Mouse (Mus musculus) embryonic facial prominence, embryonic 11.5 days (tissue): ENCODE measurements around the gene Fan1. TPM values are rescaled to one million over a fixed set of nuclear protein-coding genes. Genes with fewer than 3 reads are reported as not detected.
A peak's percentile ranks its signal among the peaks of the same experiment; 100 is the strongest.

Source experiments
- ATAC-seq: fragments of 200-750 bp; cut with Nextera tagmentation; replicated peaks from 2 replicates; pipeline ENCODE4 v1.8.0; 2017; ENCODE audit warnings: low read depth; ENCODE audit not compliant: insufficient number of reproducible peaks, low FRiP score, low TSS enrichment
- DNase-seq: peaks from one replicate; pipeline ENCODE4 v3.0.0-alpha.2; 2015; ENCODE audit warnings: low spot score
- H3K27ac ChIP-seq: fragments of 300-500 bp; sonication (generic); replicated peaks from 2 replicates; pipeline ENCODE4 v1.5.1; 2014; ENCODE audit warnings: mild to moderate bottlenecking, low read depth, low read length, control low read depth
- H3K27me3 ChIP-seq: fragments of 300-500 bp; sonication (generic); 2 replicates; pipeline ENCODE4 v1.6.1; 2014; ENCODE audit warnings: mild to moderate bottlenecking, low read length, moderate library complexity, mixed read lengths; ENCODE audit not compliant: control insufficient read depth, insufficient read depth
- H3K36me3 ChIP-seq: fragments of 300-500 bp; sonication (generic); replicated peaks from 2 replicates; pipeline ENCODE4 v1.6.1; 2014; ENCODE audit warnings: low read depth, mild to moderate bottlenecking, low read length, moderate library complexity, mixed read lengths; ENCODE audit not compliant: control insufficient read depth, insufficient read depth
- H3K4me1 ChIP-seq: fragments of 300-500 bp; sonication (generic); 2 replicates; pipeline ENCODE4 v1.6.1; 2014; ENCODE audit warnings: low read length, mixed read lengths; ENCODE audit not compliant: control insufficient read depth, insufficient read depth
- H3K4me2 ChIP-seq: fragments of 300-500 bp; sonication (generic); 2 replicates; pipeline ENCODE4 v1.6.1; 2014; ENCODE audit warnings: low read depth, mild to moderate bottlenecking, control low read depth, low read length, moderate library complexity
- H3K4me3 ChIP-seq: fragments of 300-500 bp; sonication (generic); 2 replicates; pipeline ENCODE4 v1.5.1; 2014; ENCODE audit warnings: low read depth, low read length, control low read depth
- H3K9ac ChIP-seq: fragments of 300-500 bp; sonication (generic); replicated peaks from 2 replicates; pipeline ENCODE4 v1.6.1; 2014; ENCODE audit warnings: mild to moderate bottlenecking, control low read depth, low read length
- H3K9me3 ChIP-seq: fragments of 300-500 bp; sonication (generic); replicated peaks from 2 replicates; pipeline ENCODE4 v1.6.1; 2016; ENCODE audit warnings: mild to moderate bottlenecking, low read length, inconsistent platforms, mixed read lengths; ENCODE audit not compliant: control insufficient read depth
- WGBS: fragments of 180-500 bp; shearing (Covaris S2); extraction: QIAGEN DNeasy Blood & Tissue Kit; methylation state at CpG from one replicate; pipeline ENCODE4 v1.1.7; 2014; 5-methylcytosine and 5-hydroxymethylcytosine counted together
- polyA plus RNA-seq: library from polyadenylated mRNA; unstranded; fragments of >200 nt; fragmentation: Nextera tagmentation; extraction: Ambion mirVana; gene quantifications from 2 replicates; pipeline ENCODE4 v1.2.1, GENCODE M21; 2014

The Fan1 gene
- polyA plus RNA-seq, 1 experiment from 2014 or later: 6.4 TPM

- 16% methylated on average over 18 of the region's 18 CpGs for WGBS
- Histone ChIP-seq H3K4me1 (no peaks in the 10 kb centered on the region), H3K27ac (peak overlapping the region; percentile 80), H3K4me3 (peak overlapping the region; percentile 56), H3K9me3 (no peaks in the 10 kb centered on the region), H3K27me3 (no peaks in the 10 kb centered on the region), H3K4me2 (peak overlapping the region; percentile 61), H3K9ac (peak overlapping the region; percentile 85), H3K36me3 (peaks cover 3% of the 10 kb centered on the region)
- ATAC-seq (peak; percentile 47; the same call in 1 of the 2 replicates), DNase-seq (no peak)
Measured at GRCm38 (mm10) chr7:64373147-64373829, 607 bp downstream of the Fan1 start.

- DNase-seq (no peak), ATAC-seq (no peak)
- Histone ChIP-seq H3K4me1 (no peaks in the 10 kb centered on the region), H3K9ac (no peak overlapping the region), H3K4me3 (no peak overlapping the region), H3K27ac (no peak overlapping the region), H3K27me3 (no peaks in the 10 kb centered on the region), H3K36me3 (no peaks in the 10 kb centered on the region; the same call in 1 of the 2 replicates), H3K4me2 (no peak overlapping the region), H3K9me3 (no peaks in the 10 kb centered on the region)
- 92% methylated on average over 23 of the region's 23 CpGs for WGBS
Measured at GRCm38 (mm10) chr7:64371940-64372878, 1.7 kb downstream of the Fan1 start.

DNA sequence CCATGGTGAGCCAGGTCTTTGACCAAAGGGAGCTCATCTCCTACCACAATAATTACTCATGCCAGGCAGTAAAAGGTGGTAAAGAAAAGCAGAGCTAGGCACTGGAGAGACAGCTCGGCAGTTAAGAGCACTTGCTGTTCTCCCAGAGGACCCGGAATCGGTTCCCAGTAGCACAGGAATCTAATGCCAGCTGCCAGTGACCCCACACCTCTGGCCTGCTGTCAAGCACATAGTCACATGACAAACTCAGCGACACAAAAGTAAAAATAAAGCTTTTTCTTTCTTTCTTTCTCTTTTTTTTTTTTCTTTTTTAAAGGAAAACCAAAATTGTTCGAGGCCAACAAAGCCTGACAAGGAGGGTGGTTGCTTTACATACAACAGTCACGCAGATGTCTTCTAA, 4.1 kb downstream of the Fan1 start:
- Histone ChIP-seq H3K27me3 (no peaks in the 10 kb centered on the region), H3K9ac (no peak overlapping the region), H3K4me3 (no peak overlapping the region), H3K27ac (no peak overlapping the region), H3K4me2 (no peak overlapping the region), H3K4me1 (no peaks in the 10 kb centered on the region), H3K9me3 (no peaks in the 10 kb centered on the region), H3K36me3 (no peaks in the 10 kb centered on the region)
- DNase-seq: no peak
- ATAC-seq: no peak
- WGBS: 88% methylated on average over 6 of the region's 6 CpGs

- Histone ChIP-seq H3K27ac (no peak overlapping the region), H3K36me3 (no peaks in the 10 kb centered on the region; the same call in 1 of the 2 replicates)
- 92% methylated on average over 5 of the region's 5 CpGs for WGBS
Measured at GRCm38 (mm10) chr7:64365863-64366262, 8.0 kb downstream of the Fan1 start.

DNA sequence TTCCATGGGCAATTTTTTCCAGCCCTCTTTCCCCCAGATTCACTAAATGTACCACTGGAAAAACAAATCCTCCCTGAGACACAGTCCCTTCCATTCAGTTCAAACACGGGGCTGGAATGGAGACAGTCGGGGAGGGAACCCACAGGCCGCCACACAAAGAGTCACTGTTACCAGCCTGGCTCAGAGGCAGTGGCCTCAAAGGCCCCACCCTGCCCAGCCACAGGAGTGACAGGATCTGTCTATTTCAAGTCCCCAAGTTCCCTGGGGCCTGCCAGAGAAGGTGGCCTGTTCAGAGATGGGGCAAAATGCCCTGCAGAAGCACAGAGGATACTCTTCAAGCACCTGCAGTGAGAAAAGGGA, 13.3 kb downstream of the Fan1 start:
- H3K27ac ChIP-seq: no peak overlapping the region
- ATAC-seq (no peak), DNase-seq (no peak)
- no peak overlapping the region for H3K4me2 ChIP-seq
- no peaks in the 10 kb centered on the region for H3K27me3 ChIP-seq
- no peaks in the 10 kb centered on the region; the same call in none of the 2 replicates for H3K36me3 ChIP-seq
- no peak overlapping the region for H3K4me3 ChIP-seq
- no peaks in the 10 kb centered on the region; the same call in 1 of the 2 replicates for H3K4me1 ChIP-seq
- no peak overlapping the region for H3K9ac ChIP-seq
- 40% methylated on average over 3 of the region's 3 CpGs for WGBS
- no peaks in the 10 kb centered on the region for H3K9me3 ChIP-seq

More at GRCm38 (mm10) chr7:64365863-64366262, 8.0 kb downstream of the Fan1 start:
- no peaks in the 10 kb centered on the region for H3K27me3 ChIP-seq
- H3K4me1 ChIP-seq: no peaks in the 10 kb centered on the region
- no peaks in the 10 kb centered on the region for H3K9me3 ChIP-seq
- H3K4me2 ChIP-seq: no peak overlapping the region
- ATAC-seq (no peak), DNase-seq (no peak)
- no peak overlapping the region for H3K4me3 ChIP-seq
- H3K9ac ChIP-seq: no peak overlapping the region

DNA sequence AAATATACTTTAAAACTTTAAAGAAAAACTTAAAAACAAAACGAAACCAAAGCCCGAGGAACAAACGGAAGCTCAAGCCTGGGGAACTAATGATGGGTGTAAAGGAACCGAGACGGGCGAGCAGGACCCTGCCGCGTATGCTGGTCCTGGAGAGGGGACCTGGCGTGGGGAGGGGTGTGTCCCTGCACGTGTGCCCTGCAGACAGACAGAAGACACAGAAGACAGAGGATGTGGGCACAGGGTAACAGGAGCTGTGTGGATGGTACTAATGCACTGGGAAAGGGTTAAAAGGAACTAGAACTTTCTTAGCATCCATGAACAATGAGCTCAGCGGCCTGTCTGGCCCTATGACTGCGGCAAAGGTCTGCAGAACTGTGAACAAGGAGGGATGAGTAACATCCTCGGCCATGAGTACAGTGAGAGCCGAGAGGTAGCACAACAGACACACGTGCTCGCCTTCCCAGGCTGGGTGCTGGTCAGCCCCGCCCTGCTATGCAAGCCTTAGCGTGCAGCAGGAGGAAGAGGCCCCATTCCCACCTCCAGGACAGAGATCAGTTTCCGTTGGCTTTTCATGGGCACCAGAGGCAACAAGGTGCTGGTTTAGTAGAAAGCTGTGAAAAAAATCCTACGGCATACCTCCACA, 13.8 kb downstream of the Fan1 start:
- Histone ChIP-seq H3K4me1 (no peaks in the 10 kb centered on the region; the same call in 1 of the 2 replicates), H3K27ac (no peak overlapping the region), H3K4me3 (no peak overlapping the region), H3K9ac (no peak overlapping the region), H3K27me3 (no peaks in the 10 kb centered on the region), H3K36me3 (no peaks in the 10 kb centered on the region; the same call in none of the 2 replicates), H3K4me2 (no peak overlapping the region), H3K9me3 (no peaks in the 10 kb centered on the region)
- no peak for DNase-seq
- ATAC-seq: no peak
- 72% methylated on average over 20 of the region's 20 CpGs for WGBS

DNA sequence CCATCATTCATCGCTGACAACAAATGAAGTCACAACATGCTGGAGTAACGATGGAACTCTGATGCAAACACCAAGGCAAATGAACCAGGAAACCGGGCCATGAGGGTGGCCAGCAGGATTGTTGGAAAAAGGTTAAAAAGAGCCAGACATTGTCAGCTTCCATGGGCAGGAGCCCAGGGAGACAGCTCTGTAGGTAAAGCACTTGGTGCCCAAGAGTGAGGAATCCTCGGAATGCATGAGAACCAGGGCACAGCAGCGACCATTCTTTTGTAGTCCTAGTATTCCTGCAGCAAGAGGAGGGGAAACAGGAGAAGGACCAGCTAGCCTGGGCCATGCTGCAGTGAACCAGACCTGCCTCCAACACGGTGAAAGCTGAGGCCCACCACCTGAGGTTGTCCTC, 15.2 kb downstream of the Fan1 start:
- 90% methylated on average over 6 of the region's 6 CpGs for WGBS
- no peaks in the 10 kb centered on the region; the same call in 1 of the 2 replicates for H3K36me3 ChIP-seq
- H3K27ac ChIP-seq: no peak overlapping the region

More for the DNA sequence above, 15.2 kb downstream of the Fan1 start:
- ATAC-seq (no peak), DNase-seq (no peak)
- Histone ChIP-seq H3K4me1 (no peaks in the 10 kb centered on the region; the same call in 1 of the 2 replicates), H3K9me3 (no peaks in the 10 kb centered on the region), H3K27me3 (no peaks in the 10 kb centered on the region), H3K4me2 (no peak overlapping the region), H3K4me3 (no peak overlapping the region), H3K9ac (no peak overlapping the region)
